Mouse (Mus musculus): Measurements from ENCODE around the gene Nlgn1. TPM values are rescaled to one million over a fixed set of nuclear protein-coding genes. Genes with fewer than 3 reads are reported as not detected.
"Not testable (repeated sequence)": the region's sequence is repeated elsewhere in the genome, so short reads cannot be mapped to it uniquely, and the experiment has no call there.

Gene Nlgn1
- total RNA-seq, 1 experiment from 2014 or later, result 0.89 TPM

DNA sequence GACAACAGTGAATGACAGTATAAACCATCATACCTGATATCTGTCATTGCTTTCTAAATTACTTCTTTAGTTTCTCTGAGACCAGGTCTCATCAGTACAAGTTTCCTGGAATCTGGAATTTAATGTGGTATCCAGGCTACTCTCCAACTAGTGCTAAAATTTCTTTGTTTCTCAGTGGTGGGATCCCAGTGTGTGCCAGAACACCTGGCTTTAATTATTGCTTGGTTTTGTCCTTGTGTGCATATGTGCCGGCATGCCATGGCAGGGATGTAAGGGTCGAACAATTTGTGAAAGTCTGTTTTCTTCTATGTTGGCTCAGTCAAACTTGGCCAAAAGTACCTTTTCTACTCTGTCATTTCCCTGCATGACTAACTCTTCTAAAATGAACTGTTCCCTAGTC lies 703.1 kb downstream of the Nlgn1 start:
- no peak for DNase-seq

DNA sequence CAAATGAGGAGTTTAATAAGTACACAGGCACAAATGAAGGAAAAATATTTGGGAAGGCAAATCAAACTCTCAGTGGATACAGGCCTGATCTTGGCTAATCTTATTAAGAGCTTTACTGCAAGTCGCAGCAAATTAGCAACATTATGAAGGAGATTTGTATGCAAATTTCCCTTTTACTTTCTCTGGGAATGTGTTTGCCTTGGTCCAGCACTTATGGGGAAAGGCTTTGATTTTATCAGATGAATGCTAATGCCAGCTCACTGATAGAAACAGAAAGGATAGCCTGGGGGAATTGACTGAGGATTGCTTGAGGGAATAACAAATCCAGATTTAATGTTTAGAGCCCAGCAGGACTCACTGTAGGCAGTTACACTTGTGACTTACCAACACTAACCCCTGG lies 725.7 kb downstream of the Nlgn1 start:
- no peak for DNase-seq

DNA sequence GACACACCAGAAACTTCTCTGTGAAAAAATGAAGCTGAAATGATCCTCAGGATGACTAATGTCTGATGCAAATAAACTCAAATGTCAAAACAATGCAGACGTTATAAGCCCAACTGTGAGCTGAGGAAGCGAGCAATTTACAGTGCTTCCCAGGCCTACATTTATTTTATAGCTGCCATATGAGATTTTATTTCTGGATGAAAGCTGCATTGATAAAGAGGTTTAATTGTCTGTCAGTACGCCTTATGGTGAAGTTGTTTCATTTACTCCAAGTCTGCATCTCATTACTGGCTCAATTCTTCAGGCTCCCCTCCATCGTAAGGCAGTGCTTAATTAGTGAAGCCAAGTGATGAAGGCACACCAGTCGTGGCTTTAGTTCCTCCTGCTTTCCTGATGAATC lies 734.7 kb downstream of the Nlgn1 start:
- no peak for DNase-seq

DNA sequence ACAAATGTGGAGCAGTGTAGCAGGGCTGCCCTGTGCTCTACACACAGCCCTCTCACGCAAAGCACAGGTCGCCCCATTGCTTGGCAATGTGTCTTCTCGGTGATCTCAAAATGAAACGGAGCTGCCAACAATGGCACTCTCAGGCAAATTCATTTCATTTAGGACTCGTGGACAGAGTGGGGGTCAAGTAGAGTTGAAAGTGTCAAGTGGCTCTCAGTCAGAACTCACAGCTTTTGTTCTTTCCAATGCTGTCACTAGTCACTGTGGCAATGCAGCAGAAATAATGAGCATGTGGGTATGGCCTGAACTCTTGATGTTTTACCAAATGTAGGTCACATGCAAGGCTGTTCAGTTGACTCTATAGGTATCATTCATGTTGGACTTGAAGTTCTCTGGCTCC lies 756.7 kb downstream of the Nlgn1 start:
- no peak for DNase-seq

DNA sequence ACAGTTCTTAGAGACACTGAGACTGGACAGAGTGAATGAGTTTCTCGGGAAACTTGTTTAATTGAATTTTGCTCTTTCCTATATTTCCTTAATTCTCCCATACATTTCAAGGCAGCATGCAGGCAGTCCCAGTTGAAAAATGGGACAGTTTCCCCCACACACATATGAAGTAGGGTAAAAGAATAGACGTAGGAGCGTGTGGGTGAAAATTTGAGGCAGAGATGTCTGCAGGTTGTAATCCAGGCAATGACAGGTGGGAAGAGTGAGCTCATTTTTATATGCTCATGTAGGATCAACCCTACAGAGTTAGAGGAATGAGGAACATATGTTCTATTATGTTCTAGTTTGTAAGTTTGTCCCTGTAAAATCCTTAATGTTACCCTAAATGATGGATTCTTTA lies 757.4 kb downstream of the Nlgn1 start:
- no peak for DNase-seq

DNA sequence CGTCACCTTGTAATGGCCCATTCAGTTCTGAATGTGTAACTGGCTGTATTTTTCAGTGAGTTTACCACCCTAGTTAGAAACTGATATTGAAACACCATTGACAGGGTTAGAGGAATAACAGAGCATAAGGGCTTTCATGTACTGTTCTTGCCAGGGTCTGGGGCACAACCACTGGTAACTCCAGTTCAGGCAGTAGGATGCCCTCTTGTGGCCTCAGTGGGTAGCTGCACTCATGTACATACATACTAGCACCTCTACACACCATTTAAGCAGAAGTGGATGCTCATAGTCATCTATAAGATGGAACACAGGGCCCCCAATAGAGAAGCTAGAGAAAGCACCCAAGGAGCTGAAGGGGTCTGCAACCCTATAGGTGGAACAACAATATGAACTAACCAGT lies 773.7 kb downstream of the Nlgn1 start:
- not testable (repeated sequence) for DNase-seq

DNA sequence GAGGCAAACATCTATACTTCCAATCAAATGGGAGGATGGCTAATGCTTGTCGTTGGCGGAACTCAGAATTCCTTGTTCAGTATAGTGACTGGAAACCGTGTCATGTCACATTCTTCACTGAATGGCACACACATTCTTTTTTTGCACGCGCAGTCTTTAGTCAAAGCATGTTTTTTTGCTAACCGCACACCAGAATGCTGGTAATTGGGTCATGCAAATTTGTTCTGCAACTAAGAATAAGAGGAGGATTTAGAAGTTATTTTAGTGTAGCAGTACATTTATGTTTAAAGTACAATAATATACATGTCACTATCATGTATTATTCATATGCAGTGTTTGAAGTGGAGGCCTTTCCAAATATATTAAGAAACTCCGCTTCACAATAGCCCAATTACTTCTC lies 783.2 kb downstream of the Nlgn1 start:
- not testable (repeated sequence) for DNase-seq

DNA sequence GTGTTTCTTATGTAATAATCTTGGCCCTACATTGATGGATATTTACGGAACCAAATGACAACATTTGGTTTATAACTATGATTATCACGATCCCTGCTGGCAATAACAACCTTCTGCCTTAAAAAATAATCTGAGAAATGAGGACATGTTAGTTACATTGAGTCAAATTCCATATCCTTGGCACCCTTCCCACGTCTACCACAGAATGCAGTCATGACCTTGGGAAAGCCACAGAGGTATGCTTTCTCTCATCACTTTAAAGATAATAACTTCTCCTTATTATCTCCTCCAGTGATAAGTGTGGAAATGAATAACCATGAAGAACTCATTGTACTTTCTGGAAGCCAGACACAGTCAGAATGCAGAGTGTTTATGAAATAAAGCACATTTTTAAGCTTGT lies 808.0 kb downstream of the Nlgn1 start:
- peak; percentile 7 for DNase-seq

DNA sequence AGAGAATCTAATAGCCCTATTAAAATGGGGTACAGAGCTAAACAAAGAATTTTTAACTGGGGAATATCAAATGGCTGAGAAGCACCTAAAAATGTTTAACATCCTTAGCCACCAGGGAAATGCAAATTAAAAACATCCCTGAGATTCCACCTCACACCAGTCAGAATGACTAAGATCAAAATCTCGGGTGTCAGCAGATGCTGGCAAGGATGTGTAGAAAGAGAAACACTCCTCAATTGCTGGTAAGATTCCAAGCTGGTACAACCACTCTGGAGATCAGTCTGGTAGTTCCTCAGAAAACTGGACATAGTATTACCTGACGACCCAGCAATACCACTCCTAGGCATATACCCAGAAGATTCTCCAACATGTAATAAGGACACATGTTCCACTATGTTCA lies 869.2 kb downstream of the Nlgn1 start:
- DNase-seq, result no peak

DNA sequence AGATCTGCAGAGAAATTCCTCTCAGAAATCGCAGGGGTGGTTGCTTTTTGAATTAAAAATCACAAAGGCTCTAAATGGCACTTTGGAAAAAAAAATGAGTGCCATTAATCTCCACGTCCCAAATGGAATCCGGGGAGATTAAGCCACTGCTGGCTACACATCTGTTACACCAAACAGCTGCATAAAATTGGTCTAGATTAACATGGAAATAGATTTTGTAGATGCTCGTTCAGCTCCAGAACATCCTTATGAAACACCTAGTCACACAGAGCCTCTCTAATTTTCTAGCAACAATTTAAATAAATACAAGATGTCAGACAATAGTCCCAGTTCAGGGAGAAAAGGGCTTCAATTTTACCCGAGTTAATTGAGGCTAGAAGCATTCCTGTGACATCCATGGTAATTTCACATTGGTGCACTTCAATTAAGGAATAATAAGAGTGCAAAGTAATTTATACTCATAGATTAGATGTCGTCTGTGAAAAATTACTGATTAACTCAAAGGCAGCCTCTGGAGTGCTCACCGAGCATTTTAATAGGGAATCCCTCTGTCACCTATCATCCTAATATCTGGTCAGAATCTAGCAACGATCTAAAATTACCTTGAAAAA lies 875.9 kb downstream of the Nlgn1 start:
- DNase-seq, result no peak

DNA sequence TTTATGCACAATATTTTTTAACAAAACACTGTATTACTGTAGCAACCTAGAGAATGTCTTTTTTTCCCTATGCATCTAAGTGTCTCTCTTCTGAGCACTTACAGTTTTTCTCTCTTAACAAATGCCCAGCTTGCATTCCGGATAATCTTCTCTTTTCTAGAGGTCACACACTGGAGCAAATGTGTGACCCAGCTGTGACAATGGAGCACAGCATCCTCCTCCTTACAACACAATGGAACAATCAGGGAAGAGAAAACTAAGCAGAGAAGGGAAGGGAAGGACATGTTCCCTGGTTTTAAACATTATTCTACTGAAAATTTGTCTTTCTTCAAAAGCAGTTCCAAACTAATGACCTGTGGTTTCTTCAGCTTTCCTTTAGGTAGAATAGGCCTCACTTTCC lies 879.9 kb downstream of the Nlgn1 start:
- no peak for DNase-seq

DNA sequence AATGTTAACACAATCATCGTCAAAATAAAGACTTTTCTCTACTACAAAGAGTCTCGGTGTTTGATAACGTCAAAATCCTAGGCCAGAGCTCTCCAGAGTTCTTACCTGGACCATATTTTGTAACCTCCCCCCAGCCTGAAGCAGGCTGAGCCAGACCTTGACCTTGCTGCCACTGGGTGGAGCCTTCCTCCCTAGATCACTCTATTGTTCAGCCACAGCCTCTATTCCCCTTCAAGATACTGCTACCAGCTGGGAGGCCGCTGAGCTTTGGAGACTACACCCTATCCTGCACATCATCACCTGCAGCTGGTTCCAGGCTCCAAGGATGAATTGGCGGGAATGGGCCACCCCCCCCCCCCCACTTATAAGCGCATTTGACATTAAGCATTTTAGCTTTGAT lies 881.8 kb downstream of the Nlgn1 start:
- no peak for DNase-seq

DNA sequence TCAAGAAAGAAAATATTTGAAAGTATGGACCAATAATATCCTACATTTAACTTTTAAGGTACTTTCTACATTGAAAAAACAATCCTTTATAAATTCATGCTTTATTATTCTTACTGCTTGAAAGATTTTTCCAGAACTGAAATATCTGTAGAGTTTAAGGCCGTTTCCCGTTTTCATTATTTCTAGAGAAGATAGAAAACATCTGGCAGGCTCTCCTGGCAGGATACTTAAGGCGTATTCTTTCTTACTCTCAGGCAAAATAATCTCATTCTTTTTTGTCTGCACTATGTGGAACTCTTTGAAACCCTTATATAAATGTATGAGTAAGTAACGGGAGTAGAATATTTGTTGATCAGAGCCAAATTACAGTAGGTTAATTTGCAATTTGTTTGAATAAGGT lies 882.9 kb downstream of the Nlgn1 start:
- DNase-seq, result no peak

DNA sequence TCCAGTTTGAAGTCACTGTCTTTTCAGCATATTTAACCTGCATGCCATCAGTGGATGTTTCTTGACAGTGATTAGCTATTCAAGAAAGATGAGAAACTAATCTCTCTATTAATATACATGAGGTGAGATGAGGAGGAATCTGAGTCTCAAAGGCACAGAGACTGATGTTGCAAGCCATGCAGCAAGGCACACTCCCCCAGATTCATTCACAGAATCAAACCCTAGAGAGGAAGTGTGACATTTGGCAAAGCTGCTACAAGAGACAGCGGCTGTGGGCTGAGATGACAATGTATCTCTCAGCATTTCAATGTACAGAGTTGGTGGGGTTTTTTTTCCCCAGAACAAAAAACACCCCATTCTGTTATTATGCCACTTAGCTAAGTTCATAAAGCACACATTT lies 885.1 kb downstream of the Nlgn1 start:
- no peak for DNase-seq

DNA sequence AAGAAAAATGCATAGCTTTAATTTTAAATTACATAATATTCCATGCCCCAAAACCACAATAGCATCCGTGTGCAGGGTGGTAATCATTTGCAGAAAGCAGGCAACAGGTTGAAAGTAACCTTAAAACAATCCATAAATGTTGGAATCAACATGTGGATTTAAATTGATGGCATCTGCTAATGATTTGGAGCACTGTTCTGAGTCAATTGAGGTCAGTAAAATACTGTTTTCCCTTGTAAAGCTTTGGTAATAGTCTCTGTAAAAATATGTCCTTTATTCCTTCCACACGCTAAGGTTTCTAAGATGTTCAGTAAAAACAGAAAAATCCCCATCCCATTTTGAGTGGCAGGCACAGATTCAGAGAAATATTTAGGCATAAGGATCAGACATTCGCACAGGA lies 888.6 kb downstream of the Nlgn1 start:
- no peak for DNase-seq

DNA sequence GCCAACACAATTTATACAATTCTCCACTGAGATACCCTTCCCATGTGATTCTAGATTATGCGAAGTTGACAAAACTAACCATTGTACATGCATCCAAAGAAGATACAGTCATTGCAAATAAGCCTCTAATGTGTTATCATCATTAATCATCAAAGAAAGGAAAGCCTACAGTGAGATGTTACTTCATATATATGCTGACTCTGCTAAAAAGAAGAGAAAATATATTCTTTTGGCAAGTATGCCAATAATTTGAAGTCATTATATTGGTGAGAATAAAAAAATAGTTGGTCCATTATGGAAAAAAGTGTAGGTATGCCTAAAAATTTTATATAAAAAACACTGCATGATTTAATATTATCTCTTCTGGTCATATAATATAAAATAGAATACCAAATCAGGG lies 889.6 kb downstream of the Nlgn1 start:
- DNase-seq, result no peak

DNA sequence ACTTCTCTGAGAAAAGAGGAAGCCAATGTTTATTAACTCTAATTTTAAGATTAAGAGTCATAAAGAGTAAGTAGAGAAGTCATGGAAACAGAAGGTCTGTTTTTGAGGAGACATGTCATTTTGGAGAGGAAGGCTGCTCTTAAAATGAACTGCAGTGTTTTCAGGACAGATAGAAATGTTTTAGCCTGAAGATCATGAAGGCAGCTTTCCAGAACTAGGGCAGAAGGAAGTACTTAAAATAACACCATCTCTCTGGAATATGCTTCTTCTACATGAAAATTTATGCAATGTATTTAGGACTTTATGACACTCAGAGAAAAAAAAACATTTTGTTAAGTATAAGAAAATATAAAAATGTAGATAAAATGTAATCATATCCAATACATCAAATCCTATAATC lies 905.3 kb downstream of the Nlgn1 start:
- no peak for DNase-seq

DNA sequence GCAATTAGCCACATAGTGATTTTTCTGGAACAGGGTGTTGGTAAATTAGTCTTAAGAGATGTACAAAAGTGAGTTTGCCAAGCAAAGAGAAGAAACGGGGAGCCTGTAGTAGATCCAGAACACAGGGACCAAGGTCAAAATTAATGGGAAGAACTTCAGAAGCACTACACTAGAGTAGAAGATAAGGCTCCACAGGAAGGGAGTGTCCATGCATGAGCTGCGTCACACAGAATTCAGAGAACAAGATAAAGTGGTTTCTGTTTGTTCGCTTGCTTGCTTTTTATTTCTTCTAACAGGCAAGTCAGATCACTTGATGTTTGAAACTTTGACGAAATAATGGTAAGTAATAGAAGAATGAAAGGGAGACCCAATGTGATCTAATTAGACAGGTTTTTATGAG lies 920.3 kb downstream of the Nlgn1 start:
- DNase-seq, result no peak
